Mouse (Mus musculus): ENCODE results near the gene Enoph1.

GRCm38 (mm10) chr5:100035950-100036349 lies 3.8 kb upstream of the Enoph1 start:
- TF ChIP-seq CTCF (IDR thresholded peaks at IDR 0.05; ENCODE audit: extremely low read depth, insufficient read depth, low read length) (no peak), POLR2A (IDR thresholded peaks at IDR 0.05; ENCODE audit: extremely low read depth, insufficient read depth, low read length) (no peak)
